Mouse (Mus musculus): ENCODE measurements around the gene Efemp2.
A peak's percentile ranks its signal among the peaks of the same experiment; 100 is the strongest.

Efemp2 gene

DNA sequence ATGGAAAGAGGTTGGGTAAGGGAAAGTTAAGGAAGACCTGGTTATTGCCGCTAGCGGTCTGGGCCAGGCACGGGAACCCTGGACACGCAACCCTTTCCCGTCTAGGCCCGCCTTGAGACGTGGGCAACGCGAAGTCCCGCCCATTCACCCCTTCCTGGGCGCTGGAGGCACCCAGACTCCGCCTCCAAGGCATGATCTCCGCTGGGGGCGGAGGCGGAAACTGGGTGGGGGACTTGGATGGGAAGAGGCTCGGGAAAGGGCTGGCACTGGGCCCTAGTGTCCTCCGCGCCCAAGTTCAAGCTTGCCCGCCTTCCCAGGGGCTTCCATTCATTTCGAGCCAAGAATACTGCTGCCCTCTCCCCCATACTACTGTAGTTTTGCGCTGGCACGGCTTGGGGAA is at the start of gene Efemp2:
Gene Efemp2 (plus strand): TSS at position 235 of the 400 bp plus-strand sequence.
- DNase-seq (ENCODE audit: low spot score), result peak; percentile 25

GRCm38 (mm10) chr19:5424092-5424781 is 49.5 kb upstream of the Efemp2 start:
- DNase-seq (ENCODE audit: low spot score), result peak; percentile 66

- DNase-seq (ENCODE audit: low spot score), result peak; percentile 89
Observed at GRCm38 (mm10) chr19:5424782-5425741, 48.7 kb upstream of the Efemp2 start, which contains the start of the genes Drap1 and AI837181. TSS of gene Drap1 (minus strand) at chr19:5424979. TSS of gene AI837181 (plus strand) at chr19:5425144.

- DNase-seq (ENCODE audit: low spot score), result no peak
Observed at GRCm38 (mm10) chr19:5425906-5426565, 47.7 kb upstream of the Efemp2 start.

DNA sequence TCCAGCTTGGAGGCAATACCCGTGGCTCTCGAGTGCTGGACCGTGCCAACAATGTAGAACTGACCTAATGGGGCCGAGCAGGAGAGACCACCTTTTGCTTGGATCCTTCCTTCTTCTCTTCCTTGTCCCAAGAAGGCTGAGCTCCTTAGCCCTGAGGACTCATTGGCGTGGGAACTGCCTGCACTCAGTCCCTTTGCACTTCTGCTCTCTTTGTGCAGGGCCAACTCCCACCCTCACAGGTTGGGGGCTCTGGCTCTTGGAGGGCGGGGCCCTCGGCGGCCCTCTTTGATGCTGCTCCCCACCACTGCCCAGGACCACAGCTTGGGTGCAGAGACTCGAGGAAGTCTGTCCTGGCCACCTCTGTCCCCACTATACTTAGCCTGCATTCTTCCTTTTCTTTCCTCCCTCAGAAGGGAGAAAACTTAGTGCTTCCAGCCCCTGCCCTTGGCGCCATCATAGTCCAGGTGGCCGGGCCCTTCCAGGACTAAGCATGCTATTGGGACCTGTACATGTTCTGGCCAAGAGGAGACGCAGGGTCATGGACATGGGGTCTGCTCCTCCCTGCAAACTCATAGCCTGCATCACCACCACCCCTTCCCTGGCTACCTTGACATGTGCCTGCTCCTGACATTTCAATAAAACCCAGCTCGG is 47.0 kb upstream of the Efemp2 start:
- DNase-seq (ENCODE audit: low spot score), result no peak

GRCm38 (mm10) chr19:5428083-5428482 is 45.7 kb upstream of the Efemp2 start:
- peak; percentile 41 for DNase-seq (ENCODE audit: low spot score)

DNA sequence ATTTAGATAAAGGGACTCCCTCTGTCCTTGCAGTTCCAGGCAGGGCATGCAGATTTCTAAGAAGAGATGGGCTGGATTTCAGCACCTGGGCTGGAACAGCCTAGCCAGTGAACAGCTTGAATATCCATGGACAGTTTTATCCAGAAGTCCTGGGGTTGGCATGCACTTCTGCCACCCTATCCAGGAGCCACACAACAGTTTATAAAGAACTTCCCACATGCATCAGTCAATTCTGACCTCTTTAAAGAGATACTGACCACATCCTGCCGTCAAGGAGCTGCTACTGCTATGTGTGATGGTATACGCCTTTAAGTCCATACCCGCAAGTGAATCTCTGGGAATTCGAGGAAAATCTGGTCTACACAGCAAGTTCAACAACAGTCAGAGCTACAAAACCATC is 44.5 kb upstream of the Efemp2 start:
- DNase-seq (ENCODE audit: low spot score), result no peak

GRCm38 (mm10) chr19:5429806-5430205 is 43.9 kb upstream of the Efemp2 start:
- DNase-seq (ENCODE audit: low spot score), result no peak

GRCm38 (mm10) chr19:5430408-5430807 is 43.3 kb upstream of the Efemp2 start:
- DNase-seq (ENCODE audit: low spot score), result no peak

DNA sequence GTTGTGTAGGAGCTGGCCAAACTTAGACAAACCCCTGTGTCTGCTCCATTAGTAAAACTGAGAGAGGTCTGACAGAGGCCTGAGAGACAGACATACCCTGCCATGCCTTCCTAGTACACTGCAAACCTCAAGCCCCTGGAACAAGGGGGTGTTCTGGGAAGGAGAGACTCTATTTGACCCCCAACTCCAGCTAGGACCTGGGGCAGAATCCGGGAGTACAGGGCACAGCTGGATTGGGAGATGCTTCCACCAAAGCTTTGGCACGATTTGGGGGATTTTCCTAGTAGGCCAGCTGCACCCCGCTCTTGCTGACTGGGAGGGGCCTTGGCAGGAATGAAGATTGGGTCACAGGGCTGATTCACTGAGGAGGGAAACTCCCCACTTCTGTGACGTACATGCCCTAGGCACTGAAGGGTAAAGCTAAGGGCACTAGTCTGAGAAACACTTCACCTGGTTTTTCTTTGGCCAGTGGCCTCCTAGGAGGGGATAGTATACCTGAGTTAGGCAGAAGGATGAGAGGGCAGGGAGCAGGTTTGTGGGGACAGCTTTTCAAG is 41.8 kb upstream of the Efemp2 start:
- no peak for DNase-seq (ENCODE audit: low spot score)

DNA sequence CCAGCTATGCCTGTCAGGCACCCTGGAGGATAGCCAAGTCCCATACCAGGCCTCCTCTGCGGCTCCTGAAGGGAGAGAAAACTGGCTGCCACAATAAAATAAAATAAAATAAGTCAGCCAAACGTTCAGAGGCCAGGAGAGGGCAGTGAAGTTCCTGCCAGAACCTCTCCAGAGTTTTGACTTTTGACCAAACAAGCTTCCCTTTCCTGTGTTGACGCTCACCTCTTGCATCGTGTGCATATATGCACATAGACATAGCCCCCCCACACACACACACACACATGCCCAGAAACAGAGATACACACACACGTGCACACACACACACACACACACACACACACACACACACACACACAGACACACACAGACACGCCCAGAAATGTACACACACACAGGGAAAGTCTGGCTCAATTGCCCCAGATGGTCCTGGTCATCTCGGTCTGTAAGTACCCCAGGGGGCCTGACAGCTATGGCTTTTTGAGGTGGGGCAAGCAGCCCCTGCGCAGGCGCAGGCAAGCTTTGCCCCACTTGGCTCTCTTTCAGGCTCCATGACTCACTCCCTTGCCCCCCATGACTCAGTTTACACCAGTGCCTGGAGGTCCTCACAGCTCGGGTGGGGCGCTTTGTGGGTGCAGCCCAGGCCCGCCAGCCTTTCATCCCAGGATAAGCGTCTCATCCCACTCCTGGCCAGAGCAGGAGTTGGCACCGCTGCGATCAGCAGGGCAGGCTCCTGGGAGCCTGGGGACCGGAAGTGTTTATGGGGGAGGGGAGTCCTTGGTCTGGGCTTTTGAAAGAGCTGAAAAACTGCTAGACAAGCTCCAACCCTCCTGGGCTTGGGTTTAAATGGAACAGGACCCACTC is 40.5 kb upstream of the Efemp2 start:
- peak; percentile 65 for DNase-seq (ENCODE audit: low spot score)

DNA sequence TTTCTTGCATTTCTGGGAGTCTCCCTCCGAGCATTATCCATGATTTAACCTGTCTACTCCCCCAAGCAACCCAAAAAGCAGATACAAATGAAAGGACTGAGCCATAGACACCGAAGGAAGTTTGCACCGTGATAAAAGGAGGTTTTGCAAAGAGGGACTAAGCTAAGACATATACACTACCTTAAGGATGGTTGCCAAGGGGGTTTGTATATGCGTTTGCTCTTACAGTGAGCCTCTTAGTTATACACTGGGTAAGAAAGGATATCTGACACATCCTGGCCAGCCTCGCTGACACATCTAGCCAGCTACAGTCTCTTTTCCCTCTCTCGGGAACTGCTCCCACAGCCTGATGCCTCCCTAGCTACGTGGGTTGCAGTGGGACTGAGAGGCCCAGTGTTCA is 39.8 kb upstream of the Efemp2 start:
- DNase-seq (ENCODE audit: low spot score), result no peak

DNA sequence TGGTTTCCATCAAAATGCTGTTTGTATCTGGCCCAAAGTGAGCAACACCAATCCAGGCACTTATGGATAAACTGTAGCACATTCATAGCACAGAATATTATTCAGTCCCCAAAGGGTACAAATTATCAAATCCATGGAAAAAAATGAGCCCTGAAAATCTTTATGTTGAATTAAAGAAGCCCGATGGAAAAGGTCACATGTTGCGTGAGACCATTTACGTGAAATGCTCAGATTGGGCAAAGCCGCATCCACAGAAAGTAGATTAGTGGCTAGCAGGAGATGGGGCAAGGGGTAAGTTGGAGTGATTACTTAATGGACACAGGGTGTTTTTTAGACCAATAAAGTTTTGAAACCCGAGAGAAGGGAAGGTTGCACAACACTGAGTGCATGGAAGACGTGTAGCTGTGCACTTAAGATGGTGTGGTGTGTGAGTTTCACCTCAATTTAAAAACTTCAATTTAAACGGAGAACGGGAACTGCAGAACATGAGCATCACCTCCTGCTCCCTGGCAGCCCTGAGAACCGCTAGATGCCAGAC is 29.3 kb upstream of the Efemp2 start:
- no peak for DNase-seq (ENCODE audit: low spot score)

- DNase-seq (ENCODE audit: low spot score), result no peak
Observed at GRCm38 (mm10) chr19:5444954-5445353, 28.8 kb upstream of the Efemp2 start.

DNA sequence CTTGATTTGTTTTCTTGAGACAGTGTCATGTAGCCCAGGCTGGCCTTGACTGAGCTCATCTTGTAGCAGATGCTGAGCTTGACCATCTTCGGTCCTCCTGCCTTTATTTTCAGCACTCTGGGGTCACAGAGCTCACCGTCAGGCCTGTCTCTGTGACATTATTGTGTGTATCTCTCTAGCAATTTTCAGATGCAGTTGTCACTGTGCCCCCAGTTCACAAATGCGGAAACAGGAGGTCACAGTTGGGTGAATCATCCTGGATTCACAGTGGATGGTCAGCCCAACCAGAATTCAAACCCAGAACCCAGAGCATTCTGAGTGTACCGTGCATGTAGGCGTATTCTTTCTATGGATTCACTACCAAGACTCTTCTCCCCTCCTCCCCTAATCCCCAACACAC is 28.0 kb upstream of the Efemp2 start:
- DNase-seq (ENCODE audit: low spot score), result no peak

- DNase-seq (ENCODE audit: low spot score), result peak; percentile 88
Observed at GRCm38 (mm10) chr19:5447515-5448353, 26.0 kb upstream of the Efemp2 start, which contains the start of gene Fosl1. TSS of gene Fosl1 (plus strand) at chr19:5447547.

- peak; percentile 33 for DNase-seq (ENCODE audit: low spot score)
Observed at GRCm38 (mm10) chr19:5448354-5449150, 25.2 kb upstream of the Efemp2 start.

- DNase-seq (ENCODE audit: low spot score), result no peak
Observed at GRCm38 (mm10) chr19:5449673-5450072, 24.1 kb upstream of the Efemp2 start.
